Mouse (Mus musculus): ENCODE measurements at regions not wholly inside any gene's neighbourhood (a gene's known extent, or its start where the extent isn't known, plus 50 kb on each side); places are given as distances from the start of the nearest gene placed in this dataset.
A peak's percentile ranks its signal among the peaks of the same experiment; 100 is the strongest.

DNA sequence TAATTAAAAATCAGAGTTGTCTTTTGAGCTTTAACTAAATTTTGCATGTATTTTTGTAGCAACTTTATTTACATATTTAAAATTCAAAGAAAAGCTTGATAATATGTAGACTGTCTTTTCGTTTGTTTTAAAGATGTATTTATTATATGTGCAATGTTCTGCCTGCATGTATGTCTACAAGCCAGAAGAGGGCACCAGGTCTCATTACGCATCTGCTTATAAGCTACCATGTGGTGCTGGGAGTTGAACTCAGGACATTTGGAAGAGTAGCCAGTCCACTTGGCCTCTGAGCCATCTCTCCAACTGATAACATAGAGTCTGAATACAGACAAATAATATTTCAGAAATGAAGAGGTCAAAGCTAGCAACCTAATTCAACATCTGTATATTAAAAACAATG lies 1211.4 kb downstream of the 9330182O14Rik start:
- TF ChIP-seq ZNF384 (IDR thresholded peaks at IDR 0.05; ENCODE audit: low read depth, low read length) (no peak), KAT2A (conservative IDR thresholded peaks at IDR 0.05; ENCODE audit: low read depth, low read length) (no peak), GATA1 (IDR thresholded peaks at IDR 0.05; ENCODE audit: low read depth, low read length) (no peak), POLR2A (IDR thresholded peaks at IDR 0.05; ENCODE audit: control insufficient read depth in 1 of 2, insufficient read depth in 1 of 2, low read depth in 1 of 2, low read length in 2 of 2, poor library complexity in 1 of 2) (no peak), USF1 (IDR thresholded peaks at IDR 0.05; ENCODE audit: low read depth, low read length) (no peak), TCF12 (IDR thresholded peaks at IDR 0.05; ENCODE audit: low read depth, low read length) (no peak), HCFC1 (IDR thresholded peaks at IDR 0.05; ENCODE audit: low read depth, low read length) (no peak), CTCF (IDR thresholded peaks at IDR 0.05 in 2 of 3, conservative IDR thresholded peaks at IDR 0.05 in 1 of 3; ENCODE audit: control insufficient read depth in 1 of 3, insufficient read depth in 1 of 3, low read depth in 2 of 3, low read length in 3 of 3, poor library complexity in 1 of 3, severe bottlenecking in 1 of 3) (peak in 2 of 3 experiments; percentile 31 to 49; a peak in 3 of 6 replicates), RCOR1 (IDR thresholded peaks at IDR 0.05; ENCODE audit: low read depth, low read length) (no peak), NRF1 (IDR thresholded peaks at IDR 0.05; ENCODE audit: insufficient read depth, low read depth, low read length, poor library complexity, severe bottlenecking) (no peak), TAL1 (IDR thresholded peaks at IDR 0.05; ENCODE audit: low read length) (no peak), GABPA (IDR thresholded peaks at IDR 0.05; ENCODE audit: low read depth, low read length) (no peak), MYC (IDR thresholded peaks at IDR 0.05; ENCODE audit: low read depth, low read length) (no peak)

Measured in MEL (cell line).